Mouse (Mus musculus): ENCODE results near the gene Klhdc3.

Gene Klhdc3

GRCm38 (mm10) chr17:46661981-46662380 lies 18.7 kb downstream of the Klhdc3 start:
- CTCF ChIA-PET, result no interaction called here

GRCm38 (mm10) chr17:46661351-46661750 lies 19.4 kb downstream of the Klhdc3 start:
- CTCF ChIA-PET, result no interaction called here

- CTCF ChIA-PET, result no interaction called here
Measured at GRCm38 (mm10) chr17:46656054-46656453, 24.7 kb downstream of the Klhdc3 start.

GRCm38 (mm10) chr17:46651755-46652547 lies 28.8 kb downstream of the Klhdc3 start:
- CTCF ChIA-PET, result interaction anchor here (0.6 kb wide), 1 partner anchor 109 kb away, joined by 3 read pairs; no protein-coding TSS in a partner anchor

DNA sequence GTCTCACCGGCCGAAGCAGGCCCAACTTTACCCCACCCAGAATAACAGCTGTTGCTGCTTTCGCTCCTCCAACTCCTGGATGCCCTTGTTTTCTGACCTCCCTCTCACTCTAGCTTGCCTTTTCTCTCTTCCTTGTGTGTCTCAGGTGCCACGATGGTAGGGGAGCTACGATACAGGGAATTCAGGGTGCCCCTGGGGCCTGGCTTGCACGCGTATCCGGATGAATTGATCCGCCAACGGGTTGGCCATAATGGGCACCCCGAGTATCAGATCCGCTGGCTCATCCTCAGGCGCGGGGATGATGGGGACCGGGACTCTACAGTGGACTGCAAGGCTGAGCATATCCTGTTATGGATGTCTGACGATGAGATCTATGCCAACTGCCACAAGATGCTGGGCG lies 29.4 kb downstream of the Klhdc3 start:
- CTCF ChIA-PET, result no interaction called here

DNA sequence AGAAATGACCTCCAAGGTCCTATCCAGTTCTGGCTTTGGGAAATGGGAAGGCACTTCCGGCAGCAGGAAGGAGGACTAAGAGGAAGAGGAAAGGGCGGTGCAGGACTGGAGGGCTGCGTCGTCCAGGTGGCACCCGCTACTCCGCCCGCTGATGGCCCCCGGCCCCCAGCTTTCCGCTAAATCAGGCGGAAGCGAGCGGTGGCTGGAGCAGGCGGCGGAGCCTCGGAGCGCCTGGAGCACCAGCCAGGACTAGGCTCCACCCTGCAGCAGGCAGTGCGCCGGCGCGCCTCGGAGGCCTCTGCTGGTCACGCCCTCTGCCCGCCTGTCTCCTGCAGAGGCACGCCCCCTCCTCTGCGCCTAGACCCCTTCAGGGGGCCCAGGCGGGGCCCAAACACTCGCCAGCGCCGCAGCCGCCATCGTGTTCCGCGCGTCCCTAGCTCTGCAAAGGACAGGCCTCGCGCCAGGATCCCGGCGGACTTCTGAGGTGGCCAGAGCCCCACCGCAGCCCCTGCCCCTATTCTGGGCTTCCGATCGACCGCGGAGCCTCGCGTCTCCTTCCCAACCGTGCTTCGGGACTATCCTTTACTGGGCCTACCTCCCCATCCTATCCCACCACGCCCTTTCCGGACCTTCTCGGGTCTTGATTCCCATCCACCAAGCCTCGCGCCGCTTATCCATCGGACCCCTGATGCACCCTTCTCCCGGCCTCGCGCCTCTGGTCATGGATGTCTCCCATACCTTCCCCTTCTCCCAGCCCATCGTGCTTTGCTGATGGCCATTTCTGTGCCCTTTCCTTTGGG lies 30.3 kb downstream of the Klhdc3 start, which contains the start of gene Cul7:
TSS of gene Cul7 (plus strand) at position 106 of the 800 bp plus-strand sequence.
- CTCF ChIA-PET, result no interaction called here

GRCm38 (mm10) chr17:46649811-46650210 lies 30.9 kb downstream of the Klhdc3 start:
- CTCF ChIA-PET, result no interaction called here

DNA sequence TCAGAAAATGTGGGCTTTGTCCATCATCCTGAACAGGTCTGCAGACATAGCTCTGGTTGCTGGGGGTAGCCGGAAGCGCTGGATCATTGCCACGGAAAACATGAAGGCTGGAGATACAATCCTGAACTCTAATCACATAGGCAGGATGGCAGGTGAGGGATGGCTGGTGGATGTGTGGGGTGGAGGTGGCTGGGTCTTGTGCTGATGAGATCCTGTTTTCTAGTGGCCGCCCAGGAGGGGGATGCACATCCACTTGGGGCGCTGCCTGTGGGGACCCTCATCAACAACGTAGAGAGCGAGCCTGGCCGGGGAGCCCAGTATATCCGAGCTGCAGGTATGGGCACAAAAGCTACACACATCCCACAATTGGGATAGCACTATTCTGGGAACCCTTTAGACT lies 32.3 kb downstream of the Klhdc3 start:
- CTCF ChIA-PET, result interaction anchor here (0.6 kb wide), 1 partner anchor 21 kb away, joined by 3 read pairs; no protein-coding TSS in a partner anchor

- CTCF ChIA-PET, result interaction anchor here (0.6 kb wide), 1 partner anchor 135 kb away, joined by 5 read pairs; no protein-coding TSS in a partner anchor
Measured at GRCm38 (mm10) chr17:46647279-46647678, 33.4 kb downstream of the Klhdc3 start.

- CTCF ChIA-PET, result no interaction called here
Measured at GRCm38 (mm10) chr17:46646322-46646662, 34.4 kb downstream of the Klhdc3 start.

DNA sequence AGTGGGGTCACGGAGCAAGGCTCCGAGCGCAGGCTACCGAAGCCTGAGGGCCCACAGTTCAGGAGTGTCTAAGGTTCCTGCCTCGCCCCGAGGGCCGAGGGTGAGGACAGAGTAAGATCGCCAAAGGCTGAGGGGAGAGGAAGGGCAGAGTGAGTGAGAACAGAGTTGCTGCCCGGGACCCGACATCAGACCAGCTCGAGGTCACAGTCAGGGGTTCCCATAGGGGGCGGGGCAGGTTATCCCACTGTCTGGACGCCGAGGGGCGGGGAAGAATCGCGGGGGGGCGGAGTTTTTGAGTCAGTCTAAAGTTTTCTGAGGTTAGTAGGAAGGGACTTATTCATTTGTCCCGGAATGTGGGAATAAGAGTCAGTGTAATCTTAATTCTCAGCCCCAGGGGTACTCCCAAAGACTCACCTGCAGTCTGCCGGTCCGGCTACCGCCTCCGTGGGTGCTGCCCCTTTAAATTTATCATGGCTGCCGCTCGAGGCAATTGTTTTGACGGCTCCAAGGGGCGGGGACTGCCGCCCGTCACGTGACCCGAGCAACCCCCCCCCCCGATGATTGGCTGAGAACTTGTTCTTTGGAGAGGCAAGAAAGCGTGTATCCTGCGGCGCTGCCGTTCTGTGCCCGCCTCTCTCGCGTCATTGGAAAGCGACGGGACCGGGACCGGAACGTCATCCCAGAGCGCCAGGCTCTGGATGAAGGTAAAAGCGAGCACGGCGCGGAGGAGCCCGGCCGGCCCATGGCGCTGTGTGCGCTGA lies 35.0 kb downstream of the Klhdc3 start, which contains the start of the genes Klc4 and Mrpl2:
TSS of gene Klc4 (minus strand) at position 462 of the 761 bp plus-strand sequence.
TSS of gene Mrpl2 (plus strand) at position 669 of the 761 bp plus-strand sequence.
- CTCF ChIA-PET, result no interaction called here

- CTCF ChIA-PET, result interaction anchor here (0.7 kb wide), 1 partner anchor 248 kb away, joined by 3 read pairs; no protein-coding TSS in a partner anchor
Measured at GRCm38 (mm10) chr17:46644916-46645475, 35.7 kb downstream of the Klhdc3 start.

DNA sequence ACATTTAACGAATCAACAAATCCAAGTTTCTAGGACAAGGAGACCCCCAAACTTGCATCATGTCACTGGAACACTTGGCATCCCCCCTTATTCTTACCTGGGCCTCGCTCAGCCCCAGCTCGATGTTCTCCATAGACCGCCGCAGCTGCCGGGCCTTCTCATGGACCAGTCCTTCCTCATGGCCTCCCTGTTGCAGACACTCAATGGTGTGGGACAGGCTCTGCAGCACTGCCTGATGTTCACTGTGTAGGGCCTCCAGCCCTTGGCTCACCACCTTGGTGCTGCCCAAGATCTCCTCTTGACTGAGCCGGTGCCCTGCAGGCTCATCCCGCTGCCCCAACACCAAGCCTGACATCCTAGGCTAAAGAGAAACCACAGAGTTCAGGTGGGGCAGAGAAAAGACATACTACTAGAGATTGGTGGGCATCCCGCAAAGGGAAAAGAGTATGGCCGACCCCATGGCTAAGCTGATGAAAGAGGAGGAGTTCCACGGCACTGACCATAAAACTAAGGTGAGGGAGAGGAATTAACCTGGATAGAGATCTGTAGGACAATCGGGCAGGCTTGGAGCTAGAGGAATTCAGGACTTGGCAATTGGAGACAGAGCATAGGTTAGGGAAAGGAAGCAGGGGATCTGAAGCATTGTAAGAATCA lies 36.4 kb downstream of the Klhdc3 start:
- CTCF ChIA-PET, result interaction anchor here (0.7 kb wide), 1 partner anchor 249 kb away, joined by 3 read pairs; no protein-coding TSS in a partner anchor

- CTCF ChIA-PET, result no interaction called here
Measured at GRCm38 (mm10) chr17:46642060-46642459, 38.7 kb downstream of the Klhdc3 start.

- CTCF ChIA-PET, result no interaction called here
Measured at GRCm38 (mm10) chr17:46639929-46640328, 40.8 kb downstream of the Klhdc3 start.

DNA sequence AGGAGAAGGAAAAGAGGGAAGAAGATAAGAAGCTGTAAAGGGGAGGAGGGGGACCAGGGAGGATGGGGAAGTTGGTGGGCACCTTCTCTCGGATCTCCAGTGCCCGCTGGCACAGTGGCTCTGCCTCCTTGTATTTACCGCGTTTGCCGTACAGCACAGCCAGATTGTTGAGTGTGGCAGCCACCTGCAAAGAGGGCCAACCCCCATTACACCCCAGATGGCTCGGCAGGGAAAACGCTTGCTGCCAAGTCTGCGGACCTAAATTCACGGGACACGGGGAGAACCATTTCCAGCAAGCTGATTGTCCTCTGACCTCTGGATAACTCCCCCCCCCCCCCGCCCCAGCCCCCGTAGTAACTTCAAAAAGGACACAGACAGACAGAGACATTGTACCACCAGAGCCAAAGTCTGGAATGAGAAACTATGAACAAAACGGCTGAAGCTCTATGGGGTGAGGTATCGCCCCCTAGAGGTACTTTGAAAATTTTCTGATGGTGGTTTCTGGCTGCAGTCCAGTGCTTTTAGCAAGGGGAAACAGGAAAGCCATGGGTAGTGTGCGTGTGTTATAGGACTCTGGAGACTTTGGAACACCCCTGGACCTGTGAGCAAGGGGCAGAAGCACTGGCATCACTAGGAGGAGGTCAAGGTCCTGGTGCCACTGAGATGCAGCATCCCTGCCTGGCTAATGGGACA lies 43.7 kb downstream of the Klhdc3 start:
- CTCF ChIA-PET, result interaction anchor here (0.6 to 0.7 kb wide), 5 partner anchors 110 to 1190 kb away, joined by 3 to 6 read pairs (median 4); no protein-coding TSS in a partner anchor

DNA sequence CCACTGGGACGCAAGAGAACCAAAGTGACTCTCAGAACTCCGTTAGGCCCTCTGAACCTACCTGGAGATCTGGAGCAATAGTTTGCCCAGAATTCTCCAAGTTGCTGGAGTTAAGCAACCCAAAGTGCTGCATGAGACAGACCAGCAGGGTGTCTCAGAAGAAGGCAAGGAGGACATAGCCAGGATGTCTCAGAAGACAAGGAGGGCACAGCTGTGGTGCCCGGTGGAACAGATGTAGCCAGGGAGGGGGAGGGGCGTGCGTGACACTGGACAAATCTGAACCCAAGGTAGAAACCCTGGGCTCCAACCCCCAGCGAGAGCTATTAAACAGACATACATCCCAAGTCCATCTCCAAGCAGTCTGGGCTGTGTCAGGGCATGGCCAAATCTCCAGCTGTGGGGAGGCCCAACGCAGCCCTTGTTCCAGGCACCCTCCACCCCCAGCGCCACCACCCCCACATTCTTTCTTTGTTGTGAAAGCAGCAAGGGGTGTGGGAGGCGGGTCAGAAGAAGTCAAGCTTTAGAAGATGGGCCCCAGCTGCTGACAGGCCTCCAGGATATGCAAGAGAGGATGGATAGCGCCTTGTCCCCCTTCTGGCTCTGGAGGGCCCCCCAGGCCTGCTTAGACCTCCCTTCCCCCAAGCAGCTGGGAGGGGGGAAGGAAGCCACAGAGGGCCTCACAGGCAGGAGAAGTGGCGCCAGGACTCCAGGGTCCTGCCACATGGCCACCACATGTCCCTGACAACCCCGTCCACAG lies 50.9 kb downstream of the Klhdc3 start:
- CTCF ChIA-PET, result no interaction called here

DNA sequence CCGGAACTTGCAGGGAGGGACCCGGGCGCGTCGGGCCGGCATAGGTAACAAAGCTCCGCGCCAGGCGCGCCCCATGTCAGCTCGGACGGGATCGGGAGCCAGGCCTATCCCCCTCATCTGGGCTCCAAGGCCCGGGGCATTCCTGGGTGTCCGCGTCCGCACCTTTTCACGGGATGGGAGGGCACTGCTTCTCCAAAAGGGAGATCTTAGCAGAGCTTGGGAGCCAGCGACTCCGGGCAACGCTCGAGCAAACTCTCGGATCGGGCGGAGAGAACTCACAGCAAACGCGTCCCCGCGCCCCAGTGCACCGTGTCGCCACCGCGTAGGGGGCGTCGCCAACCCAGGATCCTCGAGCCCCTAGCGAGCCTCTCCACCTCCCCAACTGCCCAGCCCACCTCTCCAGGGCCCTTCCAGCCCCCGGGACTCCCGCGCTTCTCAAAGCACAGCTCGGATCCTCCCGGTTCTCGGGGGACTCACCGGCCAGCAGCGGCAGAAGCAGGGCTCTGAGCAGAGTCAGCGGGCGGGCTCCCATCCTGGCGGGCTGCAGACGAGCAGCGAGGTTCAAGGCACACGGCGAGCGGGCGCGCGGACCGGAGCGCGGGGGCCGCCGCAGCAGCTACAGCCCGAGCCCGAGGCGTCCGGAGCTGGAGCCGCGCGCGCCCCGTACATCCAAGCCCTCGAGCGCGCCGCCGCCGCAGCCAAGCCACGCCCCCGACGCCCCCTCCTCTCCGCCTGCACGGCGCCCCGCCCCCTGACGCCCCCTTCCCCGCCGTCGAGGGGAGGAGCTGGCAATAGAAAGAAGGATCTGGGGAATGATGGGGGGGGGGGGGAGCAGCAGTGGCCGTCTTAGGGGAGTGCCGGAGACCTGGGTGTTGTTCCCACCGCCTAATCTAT lies 51.7 kb downstream of the Klhdc3 start, which contains the start of gene Ptk7:
TSS of gene Ptk7 (minus strand) at position 714 of the 894 bp plus-strand sequence.
- CTCF ChIA-PET, result no interaction called here

GRCm38 (mm10) chr17:46628471-46628790 lies 52.3 kb downstream of the Klhdc3 start:
- CTCF ChIA-PET, result no interaction called here
